Mouse (Mus musculus) liver, embryonic 13.5 days (tissue): Measurements from ENCODE around the gene Dennd4a. TPM values are rescaled to one million over a fixed set of nuclear protein-coding genes. Genes with fewer than 3 reads are reported as not detected.
"Not testable (repeated sequence)": the region's sequence is repeated elsewhere in the genome, so short reads cannot be mapped to it uniquely, and the experiment has no call there.

Experiments
- ATAC-seq: fragments of 200-750 bp; cut with Nextera tagmentation; 2 replicates; pipeline ENCODE4 v1.8.0; 2017; ENCODE audit warnings: low read depth, mild to moderate bottlenecking, moderate number of reproducible peaks, moderate library complexity
- DNase-seq: peaks from one replicate; pipeline ENCODE4 v3.0.0; 2022
- H3K27ac ChIP-seq: fragments of 300-500 bp; sonication (generic); 2 replicates; pipeline ENCODE4 v1.5.1; 2015; ENCODE audit warnings: moderate library complexity, mild to moderate bottlenecking, inconsistent platforms
- H3K27me3 ChIP-seq: fragments of 300-500 bp; sonication (generic); 2 replicates; pipeline ENCODE4 v1.6.1; 2015; ENCODE audit warnings: mild to moderate bottlenecking, inconsistent platforms
- H3K36me3 ChIP-seq: fragments of 300-500 bp; sonication (generic); 2 replicates; pipeline ENCODE4 v1.6.1; 2015; ENCODE audit warnings: mild to moderate bottlenecking, inconsistent platforms
- H3K4me1 ChIP-seq: fragments of 300-500 bp; sonication (generic); replicated peaks from 2 replicates; pipeline ENCODE4 v1.6.1; 2015; ENCODE audit warnings: inconsistent platforms
- H3K4me2 ChIP-seq: fragments of 300-500 bp; sonication (generic); 2 replicates; pipeline ENCODE4 v1.6.1; 2015; ENCODE audit warnings: inconsistent platforms, mild to moderate bottlenecking, moderate library complexity
- H3K4me3 ChIP-seq: fragments of 300-500 bp; sonication (generic); replicated peaks from 2 replicates; pipeline ENCODE4 v1.5.1; 2015; ENCODE audit warnings: mild to moderate bottlenecking, inconsistent platforms
- H3K9ac ChIP-seq: fragments of 300-500 bp; sonication (generic); 2 replicates; pipeline ENCODE4 v1.6.1; 2015; ENCODE audit warnings: mild to moderate bottlenecking, inconsistent platforms
- H3K9me3 ChIP-seq: fragments of 300-500 bp; sonication (generic); replicated peaks from 2 replicates; pipeline ENCODE4 v1.6.1; 2016; ENCODE audit warnings: inconsistent platforms
- WGBS: fragments of 180-500 bp; shearing (Covaris S2); methylation state at CpG from one replicate; pipeline ENCODE4 v1.1.7; 2015; ENCODE audit not compliant: insufficient replicate concordance; 5-methylcytosine and 5-hydroxymethylcytosine counted together
- polyA plus RNA-seq: library from polyadenylated mRNA; unstranded; fragments of >200 nt; fragmentation: Nextera tagmentation; extraction: Ambion mirVana; gene quantifications from 2 replicates; pipeline ENCODE4 v1.2.1, GENCODE M21; 2015

Gene Dennd4a
- polyA plus RNA-seq, 1 experiment from 2014 or later: 24.1 TPM

GRCm38 (mm10) chr9:64819686-64820085, 8.5 kb downstream of the Dennd4a start:
- H3K4me1 ChIP-seq: peaks cover 70% of the 10 kb centered on the region
- not testable (repeated sequence) for H3K9me3 ChIP-seq, H3K27me3 ChIP-seq, H3K4me2 ChIP-seq, H3K4me3 ChIP-seq, ATAC-seq, H3K27ac ChIP-seq, DNase-seq, H3K9ac ChIP-seq
- peaks cover 17% of the 10 kb centered on the region for H3K36me3 ChIP-seq
- 90% methylated on average over 4 of the region's 4 CpGs for WGBS

DNA sequence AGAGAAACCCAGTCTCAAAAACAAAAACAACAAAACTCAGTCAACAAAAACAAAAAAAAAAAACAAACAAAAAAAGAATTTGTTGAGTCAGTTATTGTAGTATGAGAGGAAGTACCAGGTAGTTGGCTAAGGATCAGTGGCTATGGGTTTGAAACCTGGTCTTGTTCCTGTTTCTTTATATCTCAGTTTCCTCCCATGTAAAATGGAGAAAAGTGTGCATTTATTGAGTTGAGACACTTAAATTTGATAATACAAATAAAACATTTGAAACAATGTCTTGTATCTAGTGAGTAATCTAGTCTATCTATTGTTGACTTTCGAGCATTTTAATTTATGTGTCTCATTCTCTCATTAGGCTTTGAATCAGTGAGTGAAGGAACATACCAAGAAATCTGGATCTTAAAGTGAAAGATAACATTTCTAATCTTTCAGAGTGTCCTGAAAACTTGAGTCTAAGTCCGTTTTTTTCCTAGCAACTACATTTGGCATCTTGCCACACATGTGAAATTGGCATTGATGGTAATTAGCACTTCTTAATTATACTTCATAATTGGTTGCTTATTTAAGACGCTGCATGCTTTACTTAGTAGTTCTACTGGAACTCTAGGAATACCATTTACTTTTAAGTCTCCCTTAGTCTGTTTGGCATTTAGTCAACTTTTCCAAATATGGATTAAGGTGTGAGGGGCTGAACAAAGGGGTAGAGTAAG, 9.1 kb downstream of the Dennd4a start:
- Histone ChIP-seq H3K4me3 (no peak overlapping the region), H3K9me3 (no peaks in the 10 kb centered on the region), H3K4me1 (peaks cover 72% of the 10 kb centered on the region), H3K9ac (no peak overlapping the region), H3K27me3 (no peaks in the 10 kb centered on the region), H3K27ac (no peak overlapping the region), H3K36me3 (peaks cover 23% of the 10 kb centered on the region), H3K4me2 (no peak overlapping the region)
- ATAC-seq (no peak), DNase-seq (no peak)
- 73% methylated on average over 3 of the region's 3 CpGs for WGBS

GRCm38 (mm10) chr9:64822235-64822634, 11.1 kb downstream of the Dennd4a start:
- peak overlapping the region; percentile 23 for H3K4me2 ChIP-seq
- no peaks in the 10 kb centered on the region for H3K9me3 ChIP-seq
- no peak overlapping the region for H3K4me3 ChIP-seq
- no peaks in the 10 kb centered on the region for H3K27me3 ChIP-seq
- WGBS: 56% methylated on average over 7 of the region's 7 CpGs
- H3K4me1 ChIP-seq: peaks cover 70% of the 10 kb centered on the region
- peaks cover 21% of the 10 kb centered on the region for H3K36me3 ChIP-seq
- H3K9ac ChIP-seq: peak overlapping the region; percentile 52; the same call in 1 of the 2 replicates
- DNase-seq (no peak), ATAC-seq (peak; percentile 70; the same call in 1 of the 2 replicates)
- peak overlapping the region; percentile 6; the same call in 1 of the 2 replicates for H3K27ac ChIP-seq

GRCm38 (mm10) chr9:64824389-64825008, 13.4 kb downstream of the Dennd4a start:
- peaks cover 75% of the 10 kb centered on the region for H3K4me1 ChIP-seq
- DNase-seq: no peak

GRCm38 (mm10) chr9:64830092-64830618, 19.0 kb downstream of the Dennd4a start:
- peaks cover 19% of the 10 kb centered on the region for H3K36me3 ChIP-seq
- peaks cover 79% of the 10 kb centered on the region for H3K4me1 ChIP-seq
- H3K4me2 ChIP-seq: 0 out of 2 replicates have a peak overlapping the region, but pooled peaks have one; percentile 0
- peak overlapping the region; percentile 5; the same call in 1 of the 2 replicates for H3K9ac ChIP-seq
- no peak overlapping the region for H3K4me3 ChIP-seq
- 11% methylated on average over 6 of the region's 6 CpGs for WGBS
- H3K27ac ChIP-seq: peak overlapping the region; percentile 62
- no peaks in the 10 kb centered on the region for H3K27me3 ChIP-seq
- ATAC-seq: peak; percentile 32; the same call in 1 of the 2 replicates
- peak; percentile 43 for DNase-seq
- no peaks in the 10 kb centered on the region for H3K9me3 ChIP-seq

More at GRCm38 (mm10) chr9:64824389-64825008, 13.4 kb downstream of the Dennd4a start:
- ATAC-seq: no peak
- Histone ChIP-seq H3K27me3 (no peaks in the 10 kb centered on the region), H3K4me2 (no peak overlapping the region), H3K9me3 (no peaks in the 10 kb centered on the region), H3K9ac (no peak overlapping the region), H3K27ac (peak overlapping the region; percentile 15; the same call in 1 of the 2 replicates), H3K36me3 (peaks cover 22% of the 10 kb centered on the region), H3K4me3 (no peak overlapping the region)
- WGBS: 45% methylated on average over 5 of the region's 5 CpGs

DNA sequence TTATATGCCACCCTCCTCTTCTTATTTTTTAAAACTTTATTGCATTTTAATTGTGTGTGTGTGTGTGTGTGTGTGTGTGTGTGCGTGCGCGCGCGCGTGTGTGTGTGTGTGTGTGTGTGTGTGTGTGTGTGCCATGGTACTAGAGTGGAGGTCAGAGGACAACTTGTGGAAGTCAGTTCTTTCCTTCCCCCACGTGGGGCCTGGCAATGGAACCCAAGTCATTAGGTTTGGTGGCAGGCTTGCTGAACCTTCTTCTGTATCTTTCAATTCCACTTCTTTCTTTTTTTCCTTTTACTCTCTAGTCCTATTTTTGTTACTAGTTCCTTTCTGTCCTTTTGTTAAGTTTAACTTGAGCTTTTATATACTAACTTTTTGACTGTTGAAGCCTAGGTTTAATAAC, 19.5 kb downstream of the Dennd4a start:
- no peak for DNase-seq
- no peak for ATAC-seq
- Histone ChIP-seq H3K9ac (0 out of 2 replicates have a peak overlapping the region, but pooled peaks have one; percentile 5), H3K9me3 (no peaks in the 10 kb centered on the region), H3K36me3 (peaks cover 19% of the 10 kb centered on the region), H3K27ac (peak overlapping the region; percentile 62), H3K4me3 (no peak overlapping the region), H3K27me3 (no peaks in the 10 kb centered on the region), H3K4me2 (no peak overlapping the region), H3K4me1 (peaks cover 81% of the 10 kb centered on the region)
- 79% methylated on average over 7 of the region's 7 CpGs for WGBS

GRCm38 (mm10) chr9:64831760-64832159, 20.6 kb downstream of the Dennd4a start:
- H3K27ac ChIP-seq: peak overlapping the region; percentile 51
- H3K4me1 ChIP-seq: peaks cover 78% of the 10 kb centered on the region
- peaks cover 28% of the 10 kb centered on the region for H3K36me3 ChIP-seq
- WGBS: 86% methylated on average over 2 of the region's 2 CpGs
- DNase-seq: no peak
- ATAC-seq: no peak
- no peak overlapping the region for H3K9ac ChIP-seq
- no peaks in the 10 kb centered on the region for H3K27me3 ChIP-seq
- H3K4me2 ChIP-seq: no peak overlapping the region
- H3K4me3 ChIP-seq: no peak overlapping the region
- no peaks in the 10 kb centered on the region for H3K9me3 ChIP-seq

- ATAC-seq (peak; percentile 87), DNase-seq (peak; percentile 50)
- peak overlapping the region; percentile 25 for H3K4me3 ChIP-seq
- no peaks in the 10 kb centered on the region for H3K27me3 ChIP-seq
- H3K4me2 ChIP-seq: peak overlapping the region; percentile 61
- peak overlapping the region; percentile 54 for H3K9ac ChIP-seq
- 22% methylated on average over 3 of the region's 3 CpGs for WGBS
- no peaks in the 10 kb centered on the region for H3K9me3 ChIP-seq
- H3K4me1 ChIP-seq: peaks cover 65% of the 10 kb centered on the region
- H3K36me3 ChIP-seq: peaks cover 41% of the 10 kb centered on the region
- peak overlapping the region; percentile 83 for H3K27ac ChIP-seq
These were observed 23.3 kb downstream of the Dennd4a start for GRCm38 (mm10) chr9:64834418-64834817.

DNA sequence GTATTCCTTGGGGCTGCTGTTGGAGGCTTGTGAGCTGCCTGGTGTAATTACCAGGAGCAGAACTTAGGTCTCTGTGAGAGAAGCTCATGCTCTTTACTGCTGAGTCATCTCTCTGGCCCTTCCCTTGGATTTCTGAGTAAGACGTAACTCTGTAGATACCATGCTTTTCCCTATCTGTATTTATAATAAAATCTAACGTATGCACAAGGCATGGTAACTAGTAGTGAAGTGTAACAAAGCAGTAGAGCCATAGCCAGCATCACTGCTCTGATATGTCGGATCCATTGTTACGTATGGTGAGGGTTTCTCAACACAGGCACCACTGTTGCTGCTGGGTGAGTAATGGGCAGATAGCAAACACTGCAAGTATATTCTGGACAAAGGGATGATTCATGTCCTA, 34.2 kb downstream of the Dennd4a start:
- peak; percentile 83 for ATAC-seq

GRCm38 (mm10) chr9:64849548-64849947, 38.4 kb downstream of the Dennd4a start:
- peaks cover 71% of the 10 kb centered on the region for H3K36me3 ChIP-seq

More for the DNA sequence above, 34.2 kb downstream of the Dennd4a start:
- no peaks in the 10 kb centered on the region for H3K27me3 ChIP-seq
- H3K9ac ChIP-seq: 0 out of 2 replicates have a peak overlapping the region, but pooled peaks have one; percentile 14
- peak; percentile 47 for DNase-seq
- no peaks in the 10 kb centered on the region for H3K9me3 ChIP-seq
- peak overlapping the region; percentile 56; the same call in 1 of the 2 replicates for H3K27ac ChIP-seq
- no peak overlapping the region for H3K4me3 ChIP-seq
- 53% methylated on average over 4 of the region's 4 CpGs for WGBS
- no peak overlapping the region for H3K4me2 ChIP-seq
- peaks cover 74% of the 10 kb centered on the region for H3K36me3 ChIP-seq
- H3K4me1 ChIP-seq: peaks cover 20% of the 10 kb centered on the region

DNA sequence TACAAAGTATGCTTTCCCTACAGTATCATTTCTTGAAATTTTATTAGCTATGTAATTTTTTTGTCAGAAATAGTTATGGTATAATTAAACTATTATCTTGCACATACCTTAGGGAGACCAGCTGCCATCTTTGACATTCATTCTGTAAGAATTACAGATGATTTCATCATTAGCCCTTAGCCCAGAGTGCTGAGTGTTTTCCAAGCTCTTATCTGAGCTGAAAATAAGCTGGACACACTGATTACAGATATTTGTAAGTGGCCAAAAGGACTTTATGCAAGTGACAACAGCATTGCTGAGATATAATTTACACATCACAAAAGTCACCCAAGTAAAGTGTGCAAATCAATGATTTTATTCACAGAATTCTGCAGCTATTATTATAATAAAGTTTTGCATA, 48.9 kb downstream of the Dennd4a start:
- Histone ChIP-seq H3K4me1 (0 out of 2 replicates have a peak, but pooled peaks cover 4% of the 10 kb centered on the region), H3K4me3 (no peak overlapping the region), H3K27me3 (no peaks in the 10 kb centered on the region), H3K36me3 (peaks cover 63% of the 10 kb centered on the region), H3K9me3 (no peaks in the 10 kb centered on the region), H3K27ac (no peak overlapping the region), H3K9ac (no peak overlapping the region), H3K4me2 (no peak overlapping the region)
- ATAC-seq: no peak
- no peak for DNase-seq

More at GRCm38 (mm10) chr9:64849548-64849947, 38.4 kb downstream of the Dennd4a start:
- DNase-seq: no peak
- no peaks in the 10 kb centered on the region for H3K27me3 ChIP-seq
- ATAC-seq: no peak
- 77% methylated on average over 1 of the region's 1 CpGs for WGBS
- H3K27ac ChIP-seq: no peak overlapping the region
- H3K4me1 ChIP-seq: peaks cover 16% of the 10 kb centered on the region
- H3K4me3 ChIP-seq: no peak overlapping the region
- H3K4me2 ChIP-seq: no peak overlapping the region
- H3K9ac ChIP-seq: no peak overlapping the region
- H3K9me3 ChIP-seq: no peaks in the 10 kb centered on the region
